Mouse (Mus musculus) ovary, adult 18-20 months (tissue): ENCODE results near the gene Ankrd39.
A peak's percentile ranks its signal among the peaks of the same experiment; 100 is the strongest.

Experiments used
- DNase-seq: peaks from one replicate; pipeline ENCODE4 v3.0.0; 2022; ENCODE audit warnings: low spot score, mixed read lengths

The Ankrd39 gene

GRCm38 (mm10) chr1:36529274-36529673, 18.0 kb downstream of the Ankrd39 start:
- DNase-seq = no peak

- no peak for DNase-seq
Observed at GRCm38 (mm10) chr1:36528351-36528750, 18.9 kb downstream of the Ankrd39 start.

- DNase-seq = no peak
Observed at GRCm38 (mm10) chr1:36526903-36527302, 20.3 kb downstream of the Ankrd39 start.

GRCm38 (mm10) chr1:36525774-36526173, 21.5 kb downstream of the Ankrd39 start:
- no peak for DNase-seq

- DNase-seq = no peak
Observed at GRCm38 (mm10) chr1:36524058-36524457, 23.2 kb downstream of the Ankrd39 start.

GRCm38 (mm10) chr1:36523332-36524013, 23.8 kb downstream of the Ankrd39 start:
- no peak for DNase-seq

GRCm38 (mm10) chr1:36522210-36522609, 25.0 kb downstream of the Ankrd39 start:
- no peak for DNase-seq

GRCm38 (mm10) chr1:36519626-36520025, 27.6 kb downstream of the Ankrd39 start:
- DNase-seq = no peak

- no peak for DNase-seq
Observed at GRCm38 (mm10) chr1:36518259-36518658, 29.0 kb downstream of the Ankrd39 start.

GRCm38 (mm10) chr1:36513718-36514117, 33.5 kb downstream of the Ankrd39 start:
- DNase-seq = no peak

GRCm38 (mm10) chr1:36513310-36513709, 33.9 kb downstream of the Ankrd39 start:
- DNase-seq = no peak

- DNase-seq = no peak
Observed at GRCm38 (mm10) chr1:36512966-36513280, 34.3 kb downstream of the Ankrd39 start.

- no peak for DNase-seq
Observed at GRCm38 (mm10) chr1:36512089-36512965, 34.9 kb downstream of the Ankrd39 start.

GRCm38 (mm10) chr1:36511289-36512021, 35.8 kb downstream of the Ankrd39 start, which contains the start of gene Cnnm3:
Cnnm3 (plus strand) TSS chr1:36511867.
- peak; percentile 98 for DNase-seq

GRCm38 (mm10) chr1:36508238-36508637, 39.0 kb downstream of the Ankrd39 start:
- DNase-seq = no peak

- no peak for DNase-seq
Observed at GRCm38 (mm10) chr1:36501261-36501660, 46.0 kb downstream of the Ankrd39 start.

GRCm38 (mm10) chr1:36497312-36497711, 49.9 kb downstream of the Ankrd39 start:
- DNase-seq = no peak

- no peak for DNase-seq
Observed at GRCm38 (mm10) chr1:36496719-36497118, 50.5 kb downstream of the Ankrd39 start.

- no peak for DNase-seq
Observed at GRCm38 (mm10) chr1:36493299-36493698, 53.9 kb downstream of the Ankrd39 start.

- no peak for DNase-seq
Observed at GRCm38 (mm10) chr1:36492416-36493139, 54.7 kb downstream of the Ankrd39 start.

GRCm38 (mm10) chr1:36489661-36490060, 57.6 kb downstream of the Ankrd39 start:
- DNase-seq = no peak
